Mouse (Mus musculus): ENCODE measurements around the gene Armcx1.

Gene Armcx1

DNA sequence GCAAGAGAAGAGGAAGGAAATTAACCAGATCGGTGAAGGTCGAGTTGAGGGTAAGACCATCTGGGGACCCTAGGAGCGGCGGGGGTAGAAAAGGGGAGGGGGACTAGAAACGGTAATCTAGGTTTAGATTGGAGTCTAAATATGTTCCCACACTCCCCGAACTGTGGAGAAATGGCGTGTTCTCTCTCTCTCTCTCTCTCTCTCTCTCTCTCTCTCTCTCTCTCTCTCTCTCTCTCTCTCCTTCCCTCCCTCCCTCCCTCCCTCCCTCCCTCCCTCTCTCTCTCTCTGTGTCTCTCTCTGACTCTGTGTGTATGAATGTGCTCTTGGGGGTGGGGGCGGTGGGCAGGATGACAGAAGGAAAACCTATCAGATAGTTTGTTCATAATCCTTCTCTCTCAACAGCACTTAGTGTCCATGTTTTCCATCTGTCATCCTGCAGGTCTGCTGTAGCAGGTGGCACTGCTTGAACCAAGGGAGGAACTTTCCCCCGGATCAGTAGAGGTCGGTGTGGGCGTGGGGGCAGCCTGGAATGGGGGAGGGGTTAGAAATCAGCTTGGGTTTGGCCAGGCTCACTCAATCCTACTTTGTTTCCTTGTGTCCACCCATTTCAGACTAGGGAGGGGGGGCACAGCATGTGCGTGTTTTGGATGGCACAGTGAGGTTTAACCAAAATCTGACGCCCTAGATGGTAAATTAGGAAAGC lies 39.7 kb downstream of the Armcx1 start:
- DNase-seq (ENCODE audit: low read depth, low spot score): peak; percentile 3

- DNase-seq (ENCODE audit: low read depth, low spot score): peak; percentile 59
Observed at GRCm38 (mm10) chrX:134763428-134764198, 45.9 kb downstream of the Armcx1 start.

Measured in R1 (cell line).